ENCODE assay signal across 22 mouse cellular contexts in genomic region chr3:69907564-69907963, GRCm38 (mm10). TPM values are rescaled to one million over a fixed set of nuclear protein-coding genes. Genes with fewer than 3 reads are reported as not detected.
DNase-seq lines count a peak whose midpoint lies in the region; ATAC-seq and TF ChIP-seq lines count a peak whose summit lies in the region.
"Had no signal": no experiment of that assay in that cellular context is flagged by ENCODE, and none has a peak within 500 bp of the region (broad histone marks: within the 10 kb centered on the region; RNA-seq: fewer than 3 reads in every experiment).

No protein-coding gene starts in this region.

- TF ChIP-seq CTCF in forebrain, postnatal 0 days (IDR thresholded peaks at IDR 0.05; ENCODE audit: low read depth) = no peak

- 56% methylated on average over 6 of the region's 6 CpGs for WGBS in hindbrain, embryonic 11.5 days
- WGBS in hindbrain, embryonic 10.5 days = 67% methylated on average over 6 of the region's 6 CpGs
- 35% methylated on average over 6 of the region's 6 CpGs for WGBS in forebrain, postnatal 0 days

- no peaks in the 10 kb centered on the region for H3K27me3 ChIP-seq in hindbrain, embryonic 11.5 days (ENCODE audit: control insufficient read depth, insufficient read depth, low read length)
- no peaks in the 10 kb centered on the region for H3K27me3 ChIP-seq in hindbrain, embryonic 10.5 days (ENCODE audit: insufficient read depth, poor library complexity, severe bottlenecking)
- no peaks in the 10 kb centered on the region for H3K27me3 ChIP-seq in forebrain, postnatal 0 days (ENCODE audit: insufficient read depth, low read length)
- H3K27me3 ChIP-seq: neural tube, embryonic 13.5 days had no signal

- H3K9me3 ChIP-seq in hindbrain, embryonic 11.5 days (ENCODE audit: control insufficient read depth, low read length) = no peaks in the 10 kb centered on the region
- no peaks in the 10 kb centered on the region for H3K9me3 ChIP-seq in hindbrain, embryonic 10.5 days
- H3K9me3 ChIP-seq in forebrain, postnatal 0 days (ENCODE audit: low read length) = no peaks in the 10 kb centered on the region
- H3K9me3 ChIP-seq: neural tube, embryonic 13.5 days had no signal

- H3K4me1 ChIP-seq in hindbrain, embryonic 11.5 days (replicated peaks; ENCODE audit: control insufficient read depth, insufficient read depth, low read length) = no peaks in the 10 kb centered on the region
- no peaks in the 10 kb centered on the region for H3K4me1 ChIP-seq in hindbrain, embryonic 10.5 days (replicated peaks)
- H3K4me1 ChIP-seq in forebrain, postnatal 0 days (ENCODE audit: insufficient read depth) = no peaks in the 10 kb centered on the region; the same call in 1 of the 2 replicates
- H3K4me1 ChIP-seq: neural tube, embryonic 13.5 days had no signal

- H3K27ac ChIP-seq in hindbrain, embryonic 11.5 days (ENCODE audit: low read depth, low read length) = no peak overlapping the region
- H3K27ac ChIP-seq in hindbrain, embryonic 10.5 days = no peak overlapping the region
- H3K27ac ChIP-seq in forebrain, postnatal 0 days (ENCODE audit: low read depth, low read length) = no peak overlapping the region
- H3K27ac ChIP-seq: liver, embryonic 14.5 days; neural tube, embryonic 13.5 days had no signal

- no peak overlapping the region for H3K4me2 ChIP-seq in hindbrain, embryonic 11.5 days (replicated peaks; ENCODE audit: low read depth, low read length)
- H3K4me2 ChIP-seq in forebrain, postnatal 0 days (ENCODE audit: low read depth) = no peak overlapping the region
- H3K4me2 ChIP-seq: neural tube, embryonic 13.5 days had no signal

- H3K4me3 ChIP-seq in hindbrain, embryonic 11.5 days (ENCODE audit: low read depth, low read length) = no peak overlapping the region
- H3K4me3 ChIP-seq in hindbrain, embryonic 10.5 days = no peak overlapping the region
- H3K4me3 ChIP-seq in forebrain, postnatal 0 days (ENCODE audit: low read depth, low read length) = no peak overlapping the region
- H3K4me3 ChIP-seq: erythroblast, embryonic 14.5 days; neural tube, embryonic 13.5 days had no signal

- H3K9ac ChIP-seq in hindbrain, embryonic 11.5 days (ENCODE audit: low read depth, low read length) = no peak overlapping the region
- no peak overlapping the region for H3K9ac ChIP-seq in forebrain, postnatal 0 days
- H3K9ac ChIP-seq: liver, embryonic 14.5 days; neural tube, embryonic 13.5 days had no signal

- peak; percentile 35; the same call in 1 of the 2 replicates for ATAC-seq in hindbrain, embryonic 11.5 days (ENCODE audit: low FRiP score)
- peak; percentile 59 for ATAC-seq in forebrain, postnatal 0 days
- ATAC-seq in erythroblast, adult 5-6 weeks (replicated peaks; ENCODE audit: low FRiP score, poor library complexity, severe bottlenecking) = no peak
- ATAC-seq: intestine, embryonic 16.5 days; lung, postnatal 0 days had no signal

- no peaks in the 10 kb centered on the region for H3K36me3 ChIP-seq in hindbrain, embryonic 11.5 days (ENCODE audit: control insufficient read depth, insufficient read depth, low read length)
- no peaks in the 10 kb centered on the region for H3K36me3 ChIP-seq in hindbrain, embryonic 10.5 days
- H3K36me3 ChIP-seq in forebrain, postnatal 0 days (ENCODE audit: insufficient read depth) = no peaks in the 10 kb centered on the region
- H3K36me3 ChIP-seq: neural tube, embryonic 13.5 days had no signal

- no peak for DNase-seq in hindbrain, embryonic 11.5 days (ENCODE audit: low spot score)
- DNase-seq in hindbrain, embryonic 10.5 days (ENCODE audit: low spot score) = no peak
- peak; percentile 26 for DNase-seq in retina, postnatal 1 day
- DNase-seq in retina, embryonic 14.5 days (ENCODE audit: low spot score) = no peak
- no peak for DNase-seq in forebrain, postnatal 0 days
- no peak for DNase-seq in layer of hippocampus, adult 11-12 months (ENCODE audit: low spot score)
- DNase-seq: adrenal gland, postnatal 14 days; cerebellum, adult 11 months; gastrocnemius, postnatal 10 days; heart, adult 18-20 months; kidney, postnatal 36 days; right cerebral cortex, postnatal 25 days; thymus, postnatal 36 days had no signal

RNA-seq across cellular contexts. Expression of gene Sptssb, which starts 47.8 kb away (rescaled TPM):
- 0.11 TPM in 1 of 2 replicates, not detected in the other for polyA plus RNA-seq in hindbrain, embryonic 11.5 days (2014; fragmentation: Nextera tagmentation; extraction: Ambion mirVana)
- polyA plus RNA-seq in hindbrain, embryonic 10.5 days (2016; fragmentation: Nextera tagmentation; extraction: Ambion mirVana) = 0.12 and 0.25 TPM in 2 replicates
- total RNA-seq in forebrain, postnatal 0 days (2014; rRNA removed) = 0.62 and 0.67 TPM in 2 replicates
- 0.65 and 1.3 TPM in 2 replicates for polyA plus RNA-seq in forebrain, postnatal 0 days (2015; fragmentation: Nextera tagmentation; extraction: Ambion mirVana)
- not detected in 2 replicates for total RNA-seq in erythroblast, adult 5-6 weeks (2015; ENCODE audit: low replicate concordance)
- not detected in 2 replicates for total RNA-seq in erythroblast, adult 5-6 weeks (2017; ENCODE audit: low replicate concordance)
- total RNA-seq: adrenal gland, postnatal 14 days; gastrocnemius, postnatal 10 days; heart, adult 18-20 months; hematopoietic stem cell, adult 5-6 weeks; monocyte, adult 5-6 weeks had no signal
- polyA plus RNA-seq: erythroblast, embryonic 14.5 days; spleen, adult 2 months had no signal
